Mouse (Mus musculus): Measurements from ENCODE around the gene Tmem132e.

GRCm38 (mm10) chr11:82399621-82400020, 10.9 kb downstream of the Tmem132e start:
- peak; percentile 64; the same call in 1 of the 2 replicates for TF ChIP-seq CTCF (IDR thresholded peaks at IDR 0.05; ENCODE audit: borderline replicate concordance, insufficient read depth, low read length)
- no peak for TF ChIP-seq POLR2A (IDR thresholded peaks at IDR 0.05; ENCODE audit: low read depth, low read length)
